Mouse (Mus musculus): Measurements from ENCODE around the gene Cd37. TPM values are rescaled to one million over a fixed set of nuclear protein-coding genes. Genes with fewer than 3 reads are reported as not detected.

Gene Cd37
- polyA plus RNA-seq, 1 experiment from 2014 or later, result 31.8 TPM

GRCm38 (mm10) chr7:45224826-45225225, 14.1 kb downstream of the Cd37 start:
- no peak for DNase-seq
- no peak overlapping the region for H3K27ac ChIP-seq (ENCODE audit: low read depth)
- H3K36me3 ChIP-seq (replicated peaks; ENCODE audit: insufficient read depth, low read length), result peaks cover 2% of the 10 kb centered on the region
- H3K9ac ChIP-seq (replicated peaks), result no peak overlapping the region
- ATAC-seq, result no peak
- H3K4me1 ChIP-seq (ENCODE audit: insufficient read depth), result no peaks in the 10 kb centered on the region
- no peaks in the 10 kb centered on the region for H3K9me3 ChIP-seq (ENCODE audit: low read length)
- H3K27me3 ChIP-seq (ENCODE audit: insufficient read depth, low read length), result no peaks in the 10 kb centered on the region
- WGBS (ENCODE audit: insufficient replicate concordance), result 82% methylated on average over 7 of the region's 7 CpGs
- TF ChIP-seq CTCF (IDR thresholded peaks at IDR 0.05; ENCODE audit: low read depth), result no peak
- no peak for TF ChIP-seq EP300 (IDR thresholded peaks at IDR 0.05; ENCODE audit: low read depth)
- H3K4me3 ChIP-seq (ENCODE audit: low read depth, low read length), result no peak overlapping the region
- H3K4me2 ChIP-seq (ENCODE audit: low read depth, low read length), result no peak overlapping the region

DNA sequence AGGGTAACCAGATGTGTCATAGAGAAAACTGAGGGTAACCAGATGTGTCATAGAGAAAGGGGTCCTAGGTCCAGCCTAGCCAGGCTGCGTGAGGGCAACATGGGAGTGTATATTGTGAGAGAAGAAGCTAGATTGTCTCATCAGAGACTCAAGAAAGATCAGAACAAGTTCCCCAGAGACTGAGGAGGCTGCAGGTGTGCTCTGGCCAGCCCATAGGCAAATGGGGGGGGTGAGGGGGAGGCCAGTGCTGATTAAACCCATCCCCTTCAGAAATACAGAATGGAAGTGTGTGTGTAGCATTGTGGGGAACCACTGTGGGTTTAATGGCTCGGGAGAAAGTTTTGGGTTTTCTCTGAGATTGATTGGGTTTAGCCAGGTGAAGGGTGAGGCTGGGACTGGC, 17.2 kb downstream of the Cd37 start:
- 62% methylated on average over 2 of the region's 2 CpGs for WGBS (ENCODE audit: insufficient replicate concordance)
- DNase-seq (no peak), ATAC-seq (no peak)
- no peak overlapping the region for H3K4me3 ChIP-seq (ENCODE audit: low read depth, low read length)
- H3K9me3 ChIP-seq (ENCODE audit: low read length), result no peaks in the 10 kb centered on the region
- H3K4me2 ChIP-seq (ENCODE audit: low read depth, low read length), result no peak overlapping the region
- no peaks in the 10 kb centered on the region for H3K27me3 ChIP-seq (ENCODE audit: insufficient read depth, low read length)
- TF ChIP-seq EP300 (IDR thresholded peaks at IDR 0.05; ENCODE audit: low read depth) (no peak), CTCF (IDR thresholded peaks at IDR 0.05; ENCODE audit: low read depth) (no peak)
- H3K36me3 ChIP-seq (replicated peaks; ENCODE audit: insufficient read depth, low read length), result peaks cover 6% of the 10 kb centered on the region
- H3K9ac ChIP-seq (replicated peaks), result no peak overlapping the region
- H3K4me1 ChIP-seq (ENCODE audit: insufficient read depth), result peaks cover 6% of the 10 kb centered on the region
- no peak overlapping the region for H3K27ac ChIP-seq (ENCODE audit: low read depth)

- Histone ChIP-seq H3K9ac (replicated peaks) (peak overlapping the region; percentile 66; the same call in 1 of the 2 replicates), H3K9me3 (ENCODE audit: low read length) (no peaks in the 10 kb centered on the region), H3K4me3 (ENCODE audit: low read depth, low read length) (peak overlapping the region; percentile 52), H3K4me1 (ENCODE audit: insufficient read depth) (peaks cover 25% of the 10 kb centered on the region), H3K27me3 (ENCODE audit: insufficient read depth, low read length) (0 out of 2 replicates have a peak, but pooled peaks cover 6% of the 10 kb centered on the region), H3K36me3 (replicated peaks; ENCODE audit: insufficient read depth, low read length) (peaks cover 3% of the 10 kb centered on the region; the same call in 1 of the 2 replicates), H3K27ac (ENCODE audit: low read depth) (0 out of 2 replicates have a peak overlapping the region, but pooled peaks have one; percentile 42), H3K4me2 (ENCODE audit: low read depth, low read length) (peak overlapping the region; percentile 79)
- WGBS (ENCODE audit: insufficient replicate concordance), result 4% methylated on average over 13 of the region's 13 CpGs
- ATAC-seq (peak; percentile 50; the same call in 1 of the 2 replicates), DNase-seq (peak; percentile 80)
- TF ChIP-seq EP300 (IDR thresholded peaks at IDR 0.05; ENCODE audit: low read depth) (no peak), CTCF (IDR thresholded peaks at IDR 0.05; ENCODE audit: low read depth) (no peak)
These were observed 22.3 kb downstream of the Cd37 start for GRCm38 (mm10) chr7:45216442-45217183.

DNA sequence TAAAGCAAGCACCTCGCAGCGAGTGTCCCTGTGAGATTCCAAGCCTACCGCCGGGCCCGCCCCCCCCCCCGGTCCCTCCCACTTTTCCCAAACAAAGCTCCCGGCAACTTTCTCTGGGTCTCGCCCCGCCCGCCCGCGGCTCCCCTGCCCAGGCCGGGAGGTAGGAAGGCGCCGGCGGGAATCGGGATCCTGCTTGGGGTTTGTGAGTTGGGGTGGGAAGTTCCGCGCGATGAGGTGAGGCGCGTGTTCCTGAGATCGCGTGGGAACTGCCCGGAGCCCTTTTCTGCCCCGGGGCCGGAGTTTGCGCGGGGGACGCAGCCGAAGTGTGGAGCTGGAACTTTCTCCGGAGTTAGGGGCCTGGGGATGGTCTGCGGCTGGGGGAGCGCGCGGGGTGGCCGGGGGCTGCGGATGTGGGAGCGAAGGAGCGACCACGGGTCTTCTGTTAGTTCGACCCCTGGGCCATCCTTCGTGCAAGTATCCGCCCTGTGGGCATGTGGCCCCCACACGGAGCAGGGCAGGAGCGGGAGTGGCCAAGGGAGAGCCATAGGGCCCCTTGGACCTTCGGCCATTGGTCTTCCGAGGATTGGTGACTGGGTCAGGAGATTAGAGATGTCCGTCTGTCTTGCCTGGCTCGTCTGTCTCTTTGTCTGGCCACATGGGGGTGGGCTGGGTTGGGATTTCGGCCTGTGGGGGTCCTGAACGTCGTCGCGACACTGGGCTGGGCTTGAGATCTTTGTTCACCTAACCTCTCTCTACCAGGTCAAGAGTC, 23.1 kb downstream of the Cd37 start, which contains the start of gene Tead2:
TSS of gene Tead2 (plus strand) at position 81 of the 769 bp plus-strand sequence.
- peaks cover 9% of the 10 kb centered on the region; the same call in 1 of the 2 replicates for H3K27me3 ChIP-seq (ENCODE audit: insufficient read depth, low read length)
- H3K4me2 ChIP-seq (ENCODE audit: low read depth, low read length), result peak within 1 kb of the TSS; percentile 79
- peaks cover 3% of the 10 kb centered on the region; the same call in 1 of the 2 replicates for H3K36me3 ChIP-seq (replicated peaks; ENCODE audit: insufficient read depth, low read length)
- DNase-seq (peak; percentile 68), ATAC-seq (peak; percentile 47)
- TF ChIP-seq EP300 (IDR thresholded peaks at IDR 0.05; ENCODE audit: low read depth) (no peak), CTCF (IDR thresholded peaks at IDR 0.05; ENCODE audit: low read depth) (no peak)
- WGBS (ENCODE audit: insufficient replicate concordance), result 3% methylated on average over 54 of the region's 55 CpGs
- H3K4me1 ChIP-seq (ENCODE audit: insufficient read depth), result peaks cover 32% of the 10 kb centered on the region
- H3K9ac ChIP-seq (replicated peaks), result peak within 1 kb of the TSS; percentile 66
- peak within 1 kb of the TSS; percentile 52 for H3K4me3 ChIP-seq (ENCODE audit: low read depth, low read length)
- H3K9me3 ChIP-seq (ENCODE audit: low read length), result no peaks in the 10 kb centered on the region
- H3K27ac ChIP-seq (ENCODE audit: low read depth), result peak within 1 kb of the TSS; percentile 42; the same call in 1 of the 2 replicates

DNA sequence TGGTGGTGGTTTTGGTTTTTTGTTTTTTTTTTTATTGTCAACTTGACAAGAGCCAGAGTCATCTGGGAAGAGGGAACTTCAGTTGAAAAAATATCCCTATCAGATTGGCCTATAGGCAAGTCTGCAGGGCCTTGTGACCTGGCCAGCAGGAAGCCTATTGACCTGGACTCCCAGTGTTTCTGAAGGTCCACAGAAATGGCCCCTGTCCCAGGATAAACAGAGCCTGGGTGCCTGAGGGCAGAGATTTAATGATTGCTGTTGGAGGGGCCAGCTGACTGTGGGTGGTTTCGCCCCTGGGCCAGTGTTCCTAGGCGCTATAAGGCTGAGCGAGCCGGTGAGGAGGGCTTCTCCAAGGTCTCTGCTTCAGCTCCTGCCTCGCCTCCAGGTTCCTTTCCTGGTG, 25.2 kb downstream of the Cd37 start:
- H3K27me3 ChIP-seq (ENCODE audit: insufficient read depth, low read length), result peaks cover 12% of the 10 kb centered on the region
- TF ChIP-seq CTCF (IDR thresholded peaks at IDR 0.05; ENCODE audit: low read depth) (no peak), EP300 (IDR thresholded peaks at IDR 0.05; ENCODE audit: low read depth) (peak; percentile 11; the same call in 1 of the 2 replicates)
- WGBS (ENCODE audit: insufficient replicate concordance), result 66% methylated on average over 5 of the region's 5 CpGs
- peak; percentile 48 for DNase-seq
- no peak overlapping the region for H3K4me2 ChIP-seq (ENCODE audit: low read depth, low read length)
- 0 out of 2 replicates have a peak, but pooled peaks cover 3% of the 10 kb centered on the region for H3K36me3 ChIP-seq (replicated peaks; ENCODE audit: insufficient read depth, low read length)
- ATAC-seq, result peak; percentile 77
- peaks cover 33% of the 10 kb centered on the region for H3K4me1 ChIP-seq (ENCODE audit: insufficient read depth)
- no peak overlapping the region for H3K27ac ChIP-seq (ENCODE audit: low read depth)
- H3K9ac ChIP-seq (replicated peaks), result no peak overlapping the region
- H3K9me3 ChIP-seq (ENCODE audit: low read length), result no peaks in the 10 kb centered on the region
- H3K4me3 ChIP-seq (ENCODE audit: low read depth, low read length), result no peak overlapping the region

- no peak overlapping the region for H3K9ac ChIP-seq (replicated peaks)
- TF ChIP-seq CTCF (IDR thresholded peaks at IDR 0.05; ENCODE audit: low read depth), result no peak
- TF ChIP-seq EP300 (IDR thresholded peaks at IDR 0.05; ENCODE audit: low read depth), result no peak
- peak overlapping the region; percentile 56; the same call in 1 of the 2 replicates for H3K4me2 ChIP-seq (ENCODE audit: low read depth, low read length)
- DNase-seq (no peak), ATAC-seq (no peak)
- no peaks in the 10 kb centered on the region for H3K36me3 ChIP-seq (replicated peaks; ENCODE audit: insufficient read depth, low read length)
- WGBS (ENCODE audit: insufficient replicate concordance), result 74% methylated on average over 7 of the region's 7 CpGs
- H3K4me3 ChIP-seq (ENCODE audit: low read depth, low read length), result no peak overlapping the region
- no peaks in the 10 kb centered on the region for H3K9me3 ChIP-seq (ENCODE audit: low read length)
- peaks cover 32% of the 10 kb centered on the region for H3K4me1 ChIP-seq (ENCODE audit: insufficient read depth)
- H3K27ac ChIP-seq (ENCODE audit: low read depth), result no peak overlapping the region
- H3K27me3 ChIP-seq (ENCODE audit: insufficient read depth, low read length), result peaks cover 12% of the 10 kb centered on the region
These were observed 26.6 kb downstream of the Cd37 start for GRCm38 (mm10) chr7:45212356-45212755.
